Mouse (Mus musculus) lung, postnatal 0 days (tissue): Measurements from ENCODE around the gene Cdiptos. TPM values are rescaled to one million over a fixed set of nuclear protein-coding genes. Genes with fewer than 3 reads are reported as not detected.

Experiments
- ATAC-seq: fragments of 200-750 bp; cut with Nextera tagmentation; 2 replicates; pipeline ENCODE4 v1.8.0; 2017; ENCODE audit warnings: moderate library complexity
- DNase-seq: peaks from one replicate; pipeline ENCODE4 v3.0.0-alpha.2; 2016; ENCODE audit warnings: low spot score
- H3K27ac ChIP-seq: fragments of 300-500 bp; sonication (generic); 2 replicates; pipeline ENCODE4 v1.5.1; 2014; ENCODE audit warnings: antibody characterized with exemption, mild to moderate bottlenecking, low read length, mixed read lengths
- H3K27me3 ChIP-seq: fragments of 300-500 bp; sonication (generic); replicated peaks from 2 replicates; pipeline ENCODE4 v1.6.1; 2014; ENCODE audit warnings: low read length, mixed read lengths; ENCODE audit not compliant: insufficient read depth
- H3K36me3 ChIP-seq: fragments of 300-500 bp; sonication (generic); 2 replicates; pipeline ENCODE4 v1.6.1; 2014; ENCODE audit warnings: low read length, mixed read lengths; ENCODE audit not compliant: insufficient read depth
- H3K4me1 ChIP-seq: fragments of 300-500 bp; sonication (generic); 2 replicates; pipeline ENCODE4 v1.6.1; 2014; ENCODE audit warnings: antibody characterized with exemption, low read depth, low read length, mixed read lengths; ENCODE audit not compliant: insufficient read depth
- H3K4me2 ChIP-seq: fragments of 300-500 bp; sonication (generic); replicated peaks from 2 replicates; pipeline ENCODE4 v1.6.1; 2014; ENCODE audit warnings: low read depth, mild to moderate bottlenecking, low read length, moderate library complexity, mixed read lengths
- H3K4me3 ChIP-seq: fragments of 300-500 bp; sonication (generic); 2 replicates; pipeline ENCODE4 v1.5.1; 2014; ENCODE audit warnings: low read depth, low read length
- H3K9ac ChIP-seq: fragments of 300-500 bp; sonication (generic); replicated peaks from 2 replicates; pipeline ENCODE4 v1.6.1; 2014; ENCODE audit warnings: low read depth, mild to moderate bottlenecking
- H3K9me3 ChIP-seq: fragments of 300-500 bp; sonication (generic); 2 replicates; pipeline ENCODE4 v1.6.1; 2016; ENCODE audit warnings: low read length, mixed read lengths
- CTCF ChIP-seq: IDR thresholded peaks from 2 replicates; pipeline ENCODE4 v1.5.1; 2016; ENCODE audit warnings: antibody characterized with exemption, mild to moderate bottlenecking
- EP300 ChIP-seq: IDR thresholded peaks from 2 replicates; pipeline ENCODE4 v1.6.1; 2016; ENCODE audit warnings: antibody characterized with exemption, mild to moderate bottlenecking, control low read depth
- WGBS: fragments of 180-500 bp; shearing (Covaris S2); extraction: QIAGEN DNeasy Blood & Tissue Kit; methylation state at CpG from one replicate; pipeline ENCODE4 v1.1.7; 2014; 5-methylcytosine and 5-hydroxymethylcytosine counted together
- polyA plus RNA-seq: library from polyadenylated mRNA; unstranded; fragments of >200 nt; fragmentation: Nextera tagmentation; extraction: Ambion mirVana; gene quantifications from 2 replicates; pipeline ENCODE4 v1.2.1, GENCODE M21; 2015

Gene Cdiptos
- polyA plus RNA-seq, 1 experiment from 2014 or later, result 3.3 TPM

DNA sequence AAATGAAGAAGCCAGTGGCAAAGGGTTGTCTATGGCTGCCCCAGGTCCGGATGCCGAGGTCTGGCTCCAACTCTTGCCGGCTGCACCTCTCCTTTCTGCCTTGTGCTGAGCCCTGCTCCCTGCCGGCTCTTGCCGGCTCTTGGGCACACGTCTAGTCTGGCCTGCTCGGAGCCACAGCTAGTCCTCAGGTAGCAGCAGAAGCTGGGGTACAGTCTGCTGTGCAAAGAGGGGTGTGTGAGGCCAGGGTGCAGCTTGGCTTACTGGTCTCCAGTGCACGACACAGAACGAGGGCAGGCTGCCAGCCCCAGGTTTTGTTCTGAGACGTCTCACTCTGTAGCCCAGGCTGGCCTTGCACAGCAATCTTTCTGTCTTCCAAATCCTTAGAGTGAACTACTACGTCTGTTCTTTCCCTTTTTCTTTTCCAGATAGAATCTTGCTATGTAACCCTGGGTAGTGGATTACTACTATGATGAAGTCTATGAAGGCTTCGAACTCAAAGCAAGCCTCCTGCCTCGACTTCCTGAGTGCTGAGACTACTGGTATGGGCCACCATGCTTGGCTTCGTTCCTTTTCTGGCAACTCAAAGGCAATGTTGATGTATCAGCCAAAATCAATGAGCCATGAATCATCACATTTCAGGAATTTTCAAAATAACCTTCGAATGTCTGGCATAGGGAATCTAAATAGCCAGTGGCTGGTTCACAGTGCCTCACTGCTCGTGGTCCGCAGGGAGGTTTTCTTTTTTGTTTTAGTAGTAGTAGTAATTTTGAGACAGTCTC is 33.6 kb upstream of the Cdiptos start:
- DNase-seq (no peak), ATAC-seq (no peak)
- Histone ChIP-seq H3K27me3 (no peaks in the 10 kb centered on the region), H3K36me3 (no peaks in the 10 kb centered on the region), H3K27ac (peak overlapping the region; percentile 86), H3K4me1 (no peaks in the 10 kb centered on the region; the same call in 1 of the 2 replicates), H3K4me3 (no peak overlapping the region), H3K4me2 (no peak overlapping the region), H3K9ac (no peak overlapping the region), H3K9me3 (no peaks in the 10 kb centered on the region)
- TF ChIP-seq CTCF, result no peak
- no peak for TF ChIP-seq EP300
- 76% methylated on average over 17 of the region's 17 CpGs for WGBS

- H3K27ac ChIP-seq, result peak overlapping the region; percentile 86
- 35% methylated on average over 9 of the region's 9 CpGs for WGBS
- no peak overlapping the region for H3K9ac ChIP-seq
- TF ChIP-seq CTCF (no peak), EP300 (no peak; the same call in 1 of the 2 replicates)
- peak; percentile 94 for DNase-seq
- H3K9me3 ChIP-seq, result no peaks in the 10 kb centered on the region
- no peaks in the 10 kb centered on the region for H3K36me3 ChIP-seq
- peak; percentile 96 for ATAC-seq
- peak overlapping the region; percentile 19; the same call in 1 of the 2 replicates for H3K4me2 ChIP-seq
- no peaks in the 10 kb centered on the region for H3K27me3 ChIP-seq
- H3K4me1 ChIP-seq, result no peaks in the 10 kb centered on the region; the same call in 1 of the 2 replicates
- H3K4me3 ChIP-seq, result no peak overlapping the region
These were observed 32.5 kb upstream of the Cdiptos start for GRCm38 (mm10) chr7:127008239-127009019.

DNA sequence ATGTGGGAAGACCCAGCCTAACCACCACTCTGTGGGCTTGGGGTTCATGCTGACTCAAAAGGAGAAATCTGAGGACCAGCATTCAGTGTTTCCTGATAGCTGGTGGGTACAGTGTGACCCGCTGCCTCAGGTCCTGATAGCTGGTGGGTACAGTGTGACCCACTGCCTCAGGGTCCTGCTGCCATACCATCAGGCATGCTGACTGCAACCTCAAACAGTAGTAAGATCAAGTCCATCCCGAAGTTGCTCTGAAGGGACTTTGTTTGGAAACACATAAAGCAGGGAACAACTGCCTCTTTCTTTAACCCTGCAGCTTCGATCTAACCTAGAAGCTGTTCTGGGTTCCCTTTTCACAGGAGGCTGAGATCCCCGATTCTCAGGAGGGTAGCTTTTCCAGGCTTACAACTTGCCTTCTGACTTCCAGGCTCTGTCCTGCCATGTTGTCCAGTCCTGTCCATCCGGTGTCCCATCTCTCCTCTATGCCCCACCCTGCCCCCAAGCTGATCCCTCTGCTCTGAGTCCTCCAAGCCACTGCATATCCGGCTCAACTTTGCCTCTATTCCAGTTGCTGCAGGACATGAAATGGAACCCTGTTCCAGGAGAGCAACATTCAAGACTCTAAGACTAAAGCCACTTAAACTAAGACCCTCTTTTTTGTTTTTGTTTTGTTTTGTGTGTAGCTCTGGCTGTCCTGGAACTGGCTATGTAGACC is 31.6 kb upstream of the Cdiptos start:
- no peak overlapping the region for H3K9ac ChIP-seq
- H3K27me3 ChIP-seq, result no peaks in the 10 kb centered on the region
- no peaks in the 10 kb centered on the region for H3K9me3 ChIP-seq
- H3K27ac ChIP-seq, result no peak overlapping the region
- WGBS, result 78% methylated on average over 6 of the region's 6 CpGs
- TF ChIP-seq CTCF (no peak), EP300 (no peak)
- H3K36me3 ChIP-seq, result no peaks in the 10 kb centered on the region
- no peak overlapping the region for H3K4me3 ChIP-seq
- DNase-seq, result no peak
- ATAC-seq, result no peak
- no peaks in the 10 kb centered on the region; the same call in 1 of the 2 replicates for H3K4me1 ChIP-seq
- H3K4me2 ChIP-seq, result no peak overlapping the region

GRCm38 (mm10) chr7:127004122-127004875 is 28.4 kb upstream of the Cdiptos start:
- 85% methylated on average over 4 of the region's 4 CpGs for WGBS
- no peak overlapping the region for H3K4me3 ChIP-seq
- no peak overlapping the region for H3K4me2 ChIP-seq
- no peaks in the 10 kb centered on the region; the same call in 1 of the 2 replicates for H3K4me1 ChIP-seq
- TF ChIP-seq CTCF (peak; percentile 48), EP300 (no peak)
- H3K27ac ChIP-seq, result no peak overlapping the region
- no peaks in the 10 kb centered on the region for H3K9me3 ChIP-seq
- peaks cover 12% of the 10 kb centered on the region; the same call in 1 of the 2 replicates for H3K36me3 ChIP-seq
- no peak overlapping the region for H3K9ac ChIP-seq
- H3K27me3 ChIP-seq, result no peaks in the 10 kb centered on the region
- no peak for ATAC-seq
- no peak for DNase-seq

DNA sequence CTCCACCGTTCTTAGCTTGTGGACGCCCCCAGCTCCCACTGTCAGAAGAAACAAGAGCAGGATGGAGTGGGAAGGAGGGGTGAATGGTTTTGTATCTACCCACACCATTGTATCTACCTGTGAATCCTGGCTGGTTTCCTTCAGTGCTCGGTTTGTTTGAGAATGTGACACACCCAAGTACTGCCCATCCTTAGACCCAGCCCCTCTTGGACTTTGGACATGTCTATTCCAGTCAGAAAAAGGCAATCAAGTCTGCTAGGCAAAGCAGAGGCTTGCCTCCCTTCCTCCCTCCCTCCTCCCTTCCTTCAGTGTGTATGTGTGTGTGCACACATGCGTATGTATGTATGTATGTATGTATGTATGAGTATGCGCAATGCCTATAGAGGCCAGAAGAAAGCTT is 27.7 kb upstream of the Cdiptos start:
- no peak overlapping the region for H3K27ac ChIP-seq
- no peaks in the 10 kb centered on the region for H3K27me3 ChIP-seq
- H3K9ac ChIP-seq, result no peak overlapping the region
- H3K9me3 ChIP-seq, result no peaks in the 10 kb centered on the region
- no peaks in the 10 kb centered on the region; the same call in 1 of the 2 replicates for H3K4me1 ChIP-seq
- H3K36me3 ChIP-seq, result peaks cover 12% of the 10 kb centered on the region; the same call in 1 of the 2 replicates
- no peak overlapping the region for H3K4me2 ChIP-seq
- no peak for DNase-seq
- ATAC-seq, result no peak
- no peak overlapping the region for H3K4me3 ChIP-seq
- no peak for TF ChIP-seq EP300
- TF ChIP-seq CTCF, result no peak
- WGBS, result 85% methylated on average over 5 of the region's 5 CpGs
